Mouse (Mus musculus) adrenal gland, postnatal 4 days (tissue): Measurements from ENCODE around the gene Cxcl13. TPM values are rescaled to one million over a fixed set of nuclear protein-coding genes. Genes with fewer than 3 reads are reported as not detected.
"Not testable (repeated sequence)": the region's sequence is repeated elsewhere in the genome, so short reads cannot be mapped to it uniquely, and the experiment has no call there.

Experiments
- DNase-seq, 2 experiments: peaks; one replicate each; pipeline ENCODE4 v3.0.0; 2021 to 2022; ENCODE audit warnings: low spot score in 2 of 2, mixed read lengths in 2 of 2
- long read RNA-seq, 2 experiments: library from polyadenylated mRNA; stranded (forward); transcript quantifications; one replicate each; pipeline ENCODE4 v2.0.0; 2021
- total RNA-seq, 2 experiments: library from RNA; stranded (reverse); gene quantifications; 2 replicates each; pipeline ENCODE4 v1.2.3; 2021

Gene Cxcl13
- 1 to 10 TPM in 1 of 2 experiments, under 1 TPM in 1; 0.82 to 2.7 TPM for total RNA-seq
- long read RNA-seq, experiment 1, partial matches to known transcripts, result 0 of 1 reads
- long read RNA-seq, experiment 1, other reads (novel, unspliced or antisense), result 0 of 1 reads
- long read RNA-seq, experiment 2, partial matches to known transcripts, result 0 of 1 reads
- long read RNA-seq, experiment 2, other reads (novel, unspliced or antisense), result 0 of 1 reads

DNA sequence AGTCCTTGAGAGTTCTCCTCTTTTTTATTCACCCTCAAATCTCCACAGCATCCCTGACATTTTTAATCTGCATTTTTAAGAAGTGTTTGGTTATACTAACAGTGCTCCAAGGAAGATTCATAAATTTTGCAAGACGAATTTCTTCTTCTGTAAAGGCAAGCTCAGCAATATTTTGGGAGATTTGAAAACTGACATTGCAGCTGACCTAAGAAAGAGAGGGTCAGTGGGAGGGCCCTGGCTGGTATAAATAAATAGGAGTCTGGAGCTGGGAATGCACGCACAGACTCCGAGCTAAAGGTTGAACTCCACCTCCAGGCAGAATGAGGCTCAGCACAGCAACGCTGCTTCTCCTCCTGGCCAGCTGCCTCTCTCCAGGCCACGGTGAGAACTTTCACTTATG lies at the start of gene Cxcl13:
TSS of gene Cxcl13 (plus strand) at position 301 of the 400 bp plus-strand sequence.
- DNase-seq, result no peak

DNA sequence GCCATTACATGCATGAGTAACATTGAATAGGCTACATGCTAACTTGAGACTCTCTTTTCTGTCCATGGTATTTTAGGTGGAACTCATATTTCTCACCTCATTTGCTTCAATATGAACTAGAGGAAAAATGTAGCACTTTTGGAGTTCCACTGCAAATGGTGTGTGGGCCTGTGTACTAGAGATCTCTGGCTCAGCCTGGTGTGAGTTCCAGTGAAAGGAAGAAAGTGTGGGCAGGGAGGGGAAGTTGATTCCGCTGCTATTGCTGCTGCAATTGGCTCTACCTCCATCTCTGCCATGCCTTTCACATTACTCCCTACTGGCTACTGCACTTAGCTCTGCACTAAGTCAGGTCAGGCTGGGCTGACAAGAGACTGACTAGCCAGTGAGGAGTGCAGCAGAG lies 45.7 kb upstream of the Cxcl13 start:
- DNase-seq, result no peak

DNA sequence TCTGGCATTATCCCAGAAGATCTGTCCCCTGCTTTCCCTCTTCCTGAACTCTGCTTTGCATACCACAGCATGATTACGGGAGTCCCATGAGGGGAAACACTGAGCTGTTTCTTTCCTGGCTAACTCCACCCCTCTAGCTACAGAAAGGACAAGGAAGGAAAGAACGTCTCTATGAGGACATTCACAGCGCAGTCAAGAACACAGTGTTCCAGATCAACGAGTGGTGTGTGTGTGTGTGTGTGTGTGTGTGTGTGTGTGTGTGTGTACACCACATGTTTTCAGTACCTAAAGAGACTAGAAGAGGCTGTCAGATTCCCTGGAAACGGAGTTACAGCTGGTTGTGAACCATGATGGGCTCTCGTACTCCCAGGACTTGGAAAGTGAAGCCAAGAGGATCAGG lies 38.3 kb upstream of the Cxcl13 start:
- DNase-seq, result no peak

DNA sequence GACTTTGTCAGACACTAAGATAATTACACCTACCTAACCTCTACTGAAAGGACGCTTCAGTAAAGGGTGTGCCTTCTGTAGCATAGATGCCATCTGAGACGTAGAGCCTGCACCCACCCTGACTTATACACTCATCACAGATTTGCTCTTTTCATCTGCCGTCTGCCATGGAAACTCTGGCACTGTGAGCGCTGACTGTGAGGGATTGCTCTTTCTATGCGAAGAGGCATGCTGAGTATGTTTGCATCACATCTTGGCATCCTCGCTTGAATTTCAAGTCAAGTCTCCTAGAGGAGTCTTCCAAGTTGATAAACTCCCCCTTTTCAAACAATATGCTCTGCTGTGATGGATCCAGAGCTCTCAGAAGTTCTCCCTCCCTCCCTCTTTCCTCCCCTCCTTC lies 32.7 kb upstream of the Cxcl13 start:
- DNase-seq, result no peak

DNA sequence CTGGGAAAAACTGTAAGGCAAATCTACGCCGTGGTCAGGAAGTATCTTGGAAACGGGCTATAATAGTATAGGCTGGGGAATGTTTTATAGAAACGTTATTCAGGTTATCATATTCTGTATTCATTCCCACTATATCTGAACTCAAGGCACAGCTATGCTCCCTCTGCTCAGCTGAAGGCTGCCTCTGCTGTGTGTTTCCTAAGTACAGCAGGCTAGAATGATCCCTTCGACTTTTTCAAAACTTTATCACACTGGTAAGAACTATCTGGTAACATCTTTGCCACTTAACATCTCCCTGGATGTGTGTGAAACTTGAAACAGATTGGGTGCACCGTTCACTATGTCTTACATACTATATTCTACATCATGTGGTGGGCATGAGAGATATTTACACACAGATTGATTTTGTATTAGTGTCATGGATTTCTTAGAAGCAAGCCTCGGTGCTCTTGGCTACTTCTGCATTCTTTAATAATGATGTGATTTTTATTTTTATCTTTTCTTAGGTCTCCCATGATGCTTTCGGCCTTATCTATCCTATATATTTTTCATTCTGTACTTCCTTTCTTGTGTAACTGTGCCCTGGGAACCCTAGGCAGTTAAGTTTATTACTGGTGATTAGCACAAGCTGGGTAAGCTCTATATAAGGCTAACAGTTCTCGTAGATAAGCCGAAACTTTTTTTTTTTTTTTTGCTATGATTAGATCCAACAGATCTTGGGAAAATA lies 31.4 kb upstream of the Cxcl13 start:
- DNase-seq, result no peak

DNA sequence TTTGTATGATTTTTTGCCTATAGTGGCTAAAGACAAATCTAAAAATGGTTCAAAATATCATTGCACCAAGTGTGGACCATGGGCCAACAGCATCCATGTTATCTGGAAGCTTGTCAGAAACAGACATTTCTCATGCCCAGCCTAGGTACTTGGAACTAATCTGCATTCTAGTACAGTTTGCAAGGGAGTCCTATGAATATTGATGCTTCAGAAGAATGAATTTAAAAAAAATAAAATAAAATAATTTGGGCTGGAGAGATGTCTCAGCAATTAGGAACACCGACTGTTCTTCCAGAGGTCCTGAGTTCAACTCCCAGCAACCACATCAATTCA lies 30.9 kb upstream of the Cxcl13 start:
- no peak for DNase-seq

DNA sequence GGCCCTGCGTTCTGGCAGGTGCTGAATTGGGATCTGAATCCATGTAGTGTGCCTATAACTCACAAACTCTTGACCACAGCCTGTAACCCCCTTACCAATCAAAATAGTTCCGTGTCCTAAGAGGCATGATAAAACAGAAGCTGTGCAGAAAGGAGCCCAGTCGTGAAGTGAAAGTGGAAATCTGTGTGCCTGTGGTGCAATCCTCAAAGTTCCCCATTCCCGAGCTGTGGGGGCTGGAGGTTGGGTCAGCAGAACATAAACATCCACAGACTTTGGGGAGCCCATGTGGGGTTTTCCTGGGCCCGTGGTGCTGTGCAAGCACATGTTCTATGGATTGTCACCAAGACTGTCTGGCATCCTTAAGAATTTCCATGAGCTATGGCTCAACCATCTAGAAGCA lies 21.7 kb upstream of the Cxcl13 start:
- DNase-seq, result no peak

DNA sequence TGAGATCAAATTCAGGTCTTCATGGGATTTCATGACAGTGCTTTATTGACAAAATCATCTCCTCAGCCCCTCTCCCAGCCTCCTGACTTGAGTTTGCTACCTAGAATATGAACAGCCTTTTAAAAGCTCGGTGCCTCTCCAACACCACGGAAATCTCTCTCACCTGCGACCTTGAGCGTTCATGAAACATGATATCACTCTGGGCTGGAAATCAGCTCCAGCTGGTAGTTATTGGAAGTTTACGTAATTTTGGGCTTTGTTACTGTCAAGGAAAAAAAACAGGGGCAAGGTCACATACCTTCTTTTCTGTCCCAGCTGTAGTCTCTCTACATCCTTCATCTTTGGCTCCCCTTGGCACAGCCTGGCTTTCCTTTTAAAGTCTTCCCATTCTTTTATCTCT lies 20.7 kb upstream of the Cxcl13 start:
- no peak for DNase-seq

DNA sequence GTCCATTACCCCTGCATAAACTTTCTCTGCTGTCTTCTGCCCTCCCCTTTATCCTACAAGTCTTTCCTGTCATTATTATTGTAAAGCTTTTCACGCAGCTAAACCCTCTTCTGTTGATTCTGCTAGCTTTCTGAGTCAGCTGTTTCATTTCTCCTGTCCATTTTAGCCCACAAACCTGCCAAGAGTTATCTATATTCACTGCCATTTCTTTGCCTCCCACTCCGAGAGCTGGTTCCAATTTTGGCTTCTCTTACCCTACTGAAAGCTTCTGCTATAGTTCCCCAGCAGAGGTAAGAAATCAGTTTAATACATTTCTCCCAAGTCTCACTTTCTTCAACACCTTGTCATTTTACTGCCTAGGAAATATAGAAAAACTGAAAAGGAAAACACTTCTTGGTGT lies 19.6 kb upstream of the Cxcl13 start:
- no peak for DNase-seq

DNA sequence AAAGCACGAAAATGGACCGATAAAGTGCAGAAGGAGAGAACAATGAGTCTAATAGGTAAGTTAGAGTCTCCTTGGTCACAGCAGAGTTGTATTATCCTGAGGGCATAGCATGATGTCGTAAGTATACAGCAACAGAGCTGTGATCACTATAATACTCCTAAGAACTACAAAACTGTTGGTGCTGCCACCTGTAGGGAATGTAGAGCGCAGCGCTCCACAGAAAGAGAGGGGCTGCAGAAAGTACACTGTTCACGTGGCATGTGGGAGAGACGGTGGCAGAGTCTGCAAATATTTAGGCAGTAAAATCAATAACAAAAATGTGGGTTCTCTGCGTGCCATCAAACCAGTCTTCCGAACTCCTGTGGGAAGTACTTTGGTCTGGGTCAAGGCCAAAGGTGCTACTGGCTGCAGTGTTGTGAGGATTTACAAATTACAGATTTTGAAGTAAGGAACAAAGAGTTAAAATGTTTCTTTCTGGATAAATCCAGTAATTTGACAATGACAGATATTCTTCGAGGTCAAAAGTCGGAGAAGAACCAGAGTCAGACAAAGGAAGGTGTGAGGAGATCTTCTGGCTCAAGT lies 18.6 kb upstream of the Cxcl13 start:
- DNase-seq, result no peak

DNA sequence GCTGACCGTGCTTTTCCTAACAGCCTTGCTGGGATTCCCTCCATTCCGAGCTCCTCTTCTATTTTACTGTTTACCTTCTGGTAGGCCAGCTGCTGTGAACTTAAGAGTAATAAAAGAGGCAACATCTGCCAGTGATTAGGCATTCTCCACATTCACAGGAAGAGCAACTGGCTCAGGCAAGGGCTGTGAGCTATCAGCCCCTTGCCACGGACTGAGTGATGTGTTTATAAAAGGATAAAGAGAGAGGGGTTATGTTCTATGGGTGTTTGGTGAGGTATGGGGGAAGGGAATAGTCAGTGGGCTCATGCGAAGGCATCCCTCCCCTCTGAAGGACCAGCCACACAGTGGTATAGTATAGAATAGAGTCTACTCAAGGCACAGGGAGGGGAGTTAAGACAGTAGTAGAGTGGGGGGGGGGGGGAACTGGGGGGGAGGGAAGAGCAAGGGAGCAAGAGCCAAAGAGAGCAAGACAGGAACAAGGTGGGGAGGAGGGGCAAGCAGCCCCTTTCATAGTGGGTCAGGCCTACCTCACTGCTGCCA lies 16.0 kb upstream of the Cxcl13 start:
- no peak for DNase-seq

DNA sequence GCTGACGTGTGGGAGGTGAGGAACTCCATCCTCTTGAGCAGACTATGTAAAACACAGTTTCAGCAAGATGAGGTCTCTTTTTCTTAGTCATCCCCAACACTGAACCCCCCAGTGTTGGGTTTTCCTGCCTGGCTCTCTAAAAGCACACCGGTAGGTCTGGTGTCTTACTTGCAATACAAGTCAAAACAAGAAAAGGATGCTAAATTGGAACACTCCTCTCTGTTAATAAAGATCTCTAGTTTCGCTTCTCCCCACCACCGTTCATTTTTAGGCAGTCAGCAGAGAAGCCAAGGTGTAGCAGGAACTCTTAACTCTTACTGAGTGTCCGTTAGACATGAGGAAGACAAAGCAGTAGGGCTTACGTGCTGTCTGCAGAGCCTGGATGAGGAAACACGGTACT lies 15.2 kb upstream of the Cxcl13 start:
- DNase-seq, result no peak

DNA sequence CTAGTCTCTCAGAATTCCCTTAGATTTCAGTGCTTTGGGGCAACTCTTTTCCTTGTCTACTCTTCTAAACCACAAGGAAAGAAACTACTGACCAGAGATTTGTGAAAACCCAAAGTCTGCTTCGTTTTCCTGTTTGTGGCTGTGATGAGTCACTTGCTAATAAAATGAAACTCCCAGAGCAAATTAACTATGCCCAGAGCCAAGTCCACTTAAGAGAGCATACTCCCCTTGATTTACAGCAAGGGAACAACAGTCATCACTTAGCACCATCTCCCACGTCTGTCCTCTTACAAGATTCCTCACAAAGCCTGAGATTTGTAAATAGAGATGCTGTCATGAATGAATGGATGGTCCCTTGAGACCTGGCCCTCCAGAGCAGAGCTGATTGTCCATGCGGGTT lies 11.6 kb upstream of the Cxcl13 start:
- no peak for DNase-seq

DNA sequence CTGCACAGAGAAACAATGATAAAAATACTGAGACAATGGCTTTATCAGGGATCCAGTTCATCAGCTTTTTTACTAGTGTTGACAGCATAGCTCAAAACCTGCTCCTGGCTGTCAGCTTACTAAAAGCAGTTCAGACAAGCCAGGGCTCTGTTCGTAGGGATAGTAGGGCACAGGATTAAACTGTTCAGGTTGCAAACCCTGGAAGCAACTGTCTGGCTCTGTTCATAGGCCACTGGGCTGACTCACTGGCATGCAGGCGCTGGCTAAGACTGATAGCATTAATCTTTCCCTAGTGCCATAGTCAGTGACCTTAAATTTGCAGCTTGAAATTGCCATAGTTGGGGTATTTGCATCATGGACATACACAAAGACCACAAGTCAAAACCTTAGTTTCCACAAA lies 10.4 kb upstream of the Cxcl13 start:
- DNase-seq, result no peak

DNA sequence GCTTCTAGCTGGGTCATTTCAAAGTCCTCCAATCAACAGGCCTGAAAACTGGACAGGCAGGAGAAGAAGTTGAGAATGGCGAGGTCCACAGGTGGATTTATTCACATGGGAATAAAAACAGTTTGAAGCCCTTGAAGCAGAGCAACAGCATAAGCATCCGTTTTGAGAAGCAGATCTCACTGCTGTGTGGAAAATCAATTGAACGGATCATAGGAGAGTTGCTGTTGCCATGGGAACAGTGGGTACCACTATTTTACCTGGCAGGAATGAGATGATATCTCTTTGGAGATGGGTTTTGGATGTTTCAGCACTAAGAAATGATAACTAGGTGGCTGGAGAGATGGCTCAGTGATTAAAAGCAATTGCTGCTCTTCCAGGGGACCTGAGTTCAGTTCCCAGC lies 8.1 kb upstream of the Cxcl13 start:
- no peak for DNase-seq

DNA sequence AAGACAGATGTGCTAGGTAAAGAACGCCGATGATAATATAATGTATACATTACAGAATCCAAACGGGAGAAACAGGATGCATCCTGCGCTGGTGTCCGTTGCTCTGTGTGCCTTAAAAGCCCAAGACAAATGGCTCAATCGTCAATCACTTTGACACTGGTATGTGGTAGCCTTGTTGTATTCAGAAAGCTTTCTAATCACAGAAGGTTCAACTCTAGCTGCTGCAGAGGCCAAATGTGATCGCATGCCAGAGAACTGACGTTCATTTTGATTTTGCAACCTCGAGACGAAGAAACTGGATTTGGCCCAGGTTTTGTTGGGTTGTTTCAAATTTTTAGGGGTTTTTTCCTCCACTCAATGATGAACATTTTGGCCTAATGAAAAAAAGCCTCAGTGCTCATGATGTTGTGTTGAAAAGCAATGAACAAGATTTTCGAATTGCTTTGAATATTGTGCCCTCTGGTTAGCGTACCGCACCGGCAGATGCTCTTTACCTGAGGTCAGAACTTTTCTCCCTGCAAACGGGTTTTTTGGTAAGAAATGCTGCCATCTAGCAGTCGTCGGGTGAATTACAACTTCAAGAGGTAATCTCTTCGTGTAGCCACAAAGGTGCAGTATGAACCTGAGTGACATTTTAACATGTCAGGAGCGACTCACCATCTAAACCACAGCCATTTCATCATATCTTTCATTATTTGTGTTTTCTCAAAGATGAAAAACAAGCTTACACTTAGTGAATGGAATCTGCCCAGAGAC lies 6.6 kb upstream of the Cxcl13 start:
- DNase-seq, result no peak

DNA sequence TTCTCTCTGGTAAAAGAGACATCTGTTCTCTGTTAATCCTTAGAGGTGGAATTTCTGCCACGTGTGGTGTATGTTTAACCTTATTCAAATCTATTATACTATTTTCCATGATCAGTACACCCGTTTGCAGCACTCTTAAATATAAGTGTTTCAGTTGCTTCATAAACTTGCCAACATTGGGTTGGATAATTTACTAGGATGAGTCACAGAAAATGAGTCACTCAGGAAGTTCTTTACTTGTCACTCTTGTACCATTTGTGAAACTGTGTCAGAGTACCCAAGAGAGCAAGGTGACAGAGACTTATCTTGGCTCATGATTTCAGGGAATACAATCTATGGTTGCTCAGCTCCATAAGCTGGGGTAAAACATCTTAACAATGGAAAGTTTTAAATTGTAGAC lies 8.2 kb downstream of the Cxcl13 start:
- no peak for DNase-seq

DNA sequence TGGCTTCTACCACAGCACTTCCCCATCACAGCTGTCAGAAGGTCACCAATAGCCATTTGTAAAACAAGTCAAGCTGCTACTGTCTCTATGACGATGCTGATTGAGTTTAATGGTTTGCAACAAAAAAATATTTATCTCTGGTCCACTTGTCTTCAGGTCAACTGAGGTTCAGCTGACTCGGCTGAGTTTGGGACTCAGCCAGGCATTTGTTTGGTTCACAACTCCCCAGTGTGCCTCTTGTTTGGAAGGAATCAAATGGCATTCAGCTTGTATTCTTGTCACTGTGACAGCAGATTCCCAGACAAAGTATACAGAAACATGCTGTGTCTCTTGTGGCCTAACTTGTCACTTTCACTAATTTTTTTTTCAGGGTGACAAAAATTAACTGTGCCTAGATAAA lies 9.9 kb downstream of the Cxcl13 start:
- DNase-seq, result no peak

DNA sequence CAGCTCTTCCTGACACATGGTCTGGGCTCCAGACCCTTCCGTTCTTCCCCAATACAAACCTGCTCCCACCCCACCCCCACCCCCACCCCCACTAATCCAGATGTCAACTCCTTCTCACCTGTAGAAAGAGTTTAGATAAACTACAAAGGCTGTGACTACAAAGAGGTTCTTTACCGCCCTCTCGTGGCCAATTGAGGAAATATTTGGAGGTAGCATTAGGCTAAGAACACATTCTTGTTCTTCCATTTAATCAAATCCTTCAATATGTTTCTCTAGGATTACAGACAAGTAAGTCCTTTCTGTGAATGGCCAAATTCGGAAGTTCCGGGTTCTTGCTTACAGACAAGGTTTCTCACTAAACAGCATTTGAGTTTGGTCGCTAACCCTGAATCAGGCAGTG lies 14.1 kb downstream of the Cxcl13 start:
- DNase-seq, result no peak

DNA sequence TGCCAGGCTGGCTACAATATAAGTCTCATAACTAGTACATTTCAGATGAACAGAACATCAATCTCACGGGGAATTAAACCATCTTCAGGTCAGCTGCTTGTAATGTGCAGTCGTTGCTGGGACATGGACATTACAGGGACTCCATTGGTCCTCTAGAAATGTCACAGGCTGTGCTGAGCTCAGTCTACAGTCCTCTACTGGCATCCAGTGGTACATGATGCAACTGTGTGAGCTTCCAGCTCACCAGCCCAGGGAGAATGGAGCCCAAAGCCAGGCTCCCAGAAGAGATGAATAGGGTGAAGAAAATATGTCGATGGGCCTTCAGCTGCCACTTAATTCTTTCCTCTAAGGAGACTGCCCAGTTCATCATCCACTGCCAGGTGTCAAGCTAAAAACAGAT lies 15.5 kb downstream of the Cxcl13 start:
- no peak for DNase-seq

DNA sequence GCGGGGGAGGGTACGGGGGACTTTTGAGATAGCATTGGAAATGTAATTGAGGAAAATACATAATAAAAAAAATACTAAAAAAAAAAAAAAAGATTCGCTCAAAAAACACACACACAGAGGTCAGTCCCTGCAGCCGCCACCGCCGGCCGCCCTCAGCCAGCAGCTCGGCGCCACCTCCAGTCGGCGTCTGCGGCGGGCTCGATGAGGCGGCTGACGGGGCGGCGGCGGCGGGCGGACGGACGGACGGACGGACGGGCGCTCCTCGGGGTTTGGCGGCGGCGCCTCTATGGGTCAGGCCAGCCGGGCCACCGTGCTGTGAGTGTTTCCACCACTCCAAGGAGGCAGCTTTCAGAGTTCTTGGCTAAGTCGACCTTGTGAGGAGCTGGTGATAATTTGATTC lies 17.1 kb downstream of the Cxcl13 start:
- not testable (repeated sequence) for DNase-seq

DNA sequence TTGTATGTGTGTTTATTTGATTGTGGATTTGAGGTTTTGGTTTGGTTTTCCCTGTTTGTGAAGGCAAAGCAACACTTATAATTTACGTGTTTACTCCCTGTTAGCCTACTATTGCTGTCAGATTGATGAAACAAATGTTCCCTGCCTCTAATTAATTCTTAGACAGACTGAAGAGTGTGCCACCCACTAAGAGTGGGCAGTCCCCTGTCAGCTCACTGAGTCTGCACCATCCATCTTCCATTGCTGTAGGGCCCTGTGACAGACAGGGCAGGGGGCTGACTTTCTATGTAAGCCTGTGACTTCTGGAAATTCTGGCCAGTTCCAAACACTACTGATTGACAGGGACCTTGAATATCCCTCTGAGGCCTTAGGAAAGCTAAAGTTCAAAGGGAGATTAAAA lies 19.5 kb downstream of the Cxcl13 start:
- DNase-seq, result no peak
